Mouse (Mus musculus): ENCODE data around the gene Naa80.
A peak's percentile ranks its signal among the peaks of the same experiment; 100 is the strongest.

Gene Naa80

GRCm38 (mm10) chr9:107575579-107576356 is 2.9 kb upstream of the Naa80 start:
- no peak for DNase-seq

- peak; percentile 91 for DNase-seq
These were observed 2.2 kb upstream of the Naa80 start, which contains the start of gene Hyal1 for GRCm38 (mm10) chr9:107576357-107577107. Gene Hyal1, plus strand, starts transcription at chr9:107576927.

GRCm38 (mm10) chr9:107577871-107578270 is 816 bp upstream of the Naa80 start:
- no peak for DNase-seq

- no peak for DNase-seq
These were observed 575 bp downstream of the Naa80 start for GRCm38 (mm10) chr9:107579023-107579900.

GRCm38 (mm10) chr9:107580501-107581317 is 2.0 kb downstream of the Naa80 start, which contains the start of gene Hyal3:
Gene Hyal3, plus strand, starts transcription at chr9:107580818.
- peak; percentile 97 for DNase-seq

GRCm38 (mm10) chr9:107581584-107581983 is 2.9 kb downstream of the Naa80 start:
- DNase-seq: no peak

- no peak for DNase-seq
These were observed 3.9 kb downstream of the Naa80 start for GRCm38 (mm10) chr9:107582509-107583062.

GRCm38 (mm10) chr9:107583174-107583573 is 4.5 kb downstream of the Naa80 start:
- DNase-seq: no peak

GRCm38 (mm10) chr9:107586504-107586903 is 7.8 kb downstream of the Naa80 start:
- DNase-seq: no peak

GRCm38 (mm10) chr9:107586974-107587832 is 8.5 kb downstream of the Naa80 start, which contains the start of gene Ifrd2:
Gene Ifrd2, plus strand, starts transcription at chr9:107587642.
- peak; percentile 100 for DNase-seq

- DNase-seq: peak; percentile 80
These were observed 9.3 kb downstream of the Naa80 start for GRCm38 (mm10) chr9:107587833-107588639.

GRCm38 (mm10) chr9:107590058-107590772 is 11.5 kb downstream of the Naa80 start:
- peak; percentile 90 for DNase-seq

GRCm38 (mm10) chr9:107590773-107591060 is 12.0 kb downstream of the Naa80 start:
- DNase-seq: peak; percentile 64

GRCm38 (mm10) chr9:107593101-107593976 is 14.7 kb downstream of the Naa80 start:
- DNase-seq: no peak

- no peak for DNase-seq
These were observed 15.8 kb downstream of the Naa80 start for GRCm38 (mm10) chr9:107594281-107595062.

- peak; percentile 62 for DNase-seq
These were observed 18.2 kb downstream of the Naa80 start for GRCm38 (mm10) chr9:107596619-107597569.
